Mouse (Mus musculus) liver, embryonic 13.5 days (tissue): Measurements from ENCODE around the gene 1700012B07Rik. TPM values are rescaled to one million over a fixed set of nuclear protein-coding genes. Genes with fewer than 3 reads are reported as not detected.

ENCODE experiments used
- ATAC-seq: fragments of 200-750 bp; cut with Nextera tagmentation; 2 replicates; pipeline ENCODE4 v1.8.0; 2017; ENCODE audit warnings: low read depth, mild to moderate bottlenecking, moderate number of reproducible peaks, moderate library complexity
- DNase-seq: peaks from one replicate; pipeline ENCODE4 v3.0.0; 2022
- H3K27ac ChIP-seq: fragments of 300-500 bp; sonication (generic); 2 replicates; pipeline ENCODE4 v1.5.1; 2015; ENCODE audit warnings: moderate library complexity, mild to moderate bottlenecking, inconsistent platforms
- H3K27me3 ChIP-seq: fragments of 300-500 bp; sonication (generic); 2 replicates; pipeline ENCODE4 v1.6.1; 2015; ENCODE audit warnings: mild to moderate bottlenecking, inconsistent platforms
- H3K36me3 ChIP-seq: fragments of 300-500 bp; sonication (generic); 2 replicates; pipeline ENCODE4 v1.6.1; 2015; ENCODE audit warnings: mild to moderate bottlenecking, inconsistent platforms
- H3K4me1 ChIP-seq: fragments of 300-500 bp; sonication (generic); replicated peaks from 2 replicates; pipeline ENCODE4 v1.6.1; 2015; ENCODE audit warnings: inconsistent platforms
- H3K4me2 ChIP-seq: fragments of 300-500 bp; sonication (generic); 2 replicates; pipeline ENCODE4 v1.6.1; 2015; ENCODE audit warnings: inconsistent platforms, mild to moderate bottlenecking, moderate library complexity
- H3K4me3 ChIP-seq: fragments of 300-500 bp; sonication (generic); replicated peaks from 2 replicates; pipeline ENCODE4 v1.5.1; 2015; ENCODE audit warnings: mild to moderate bottlenecking, inconsistent platforms
- H3K9ac ChIP-seq: fragments of 300-500 bp; sonication (generic); 2 replicates; pipeline ENCODE4 v1.6.1; 2015; ENCODE audit warnings: mild to moderate bottlenecking, inconsistent platforms
- H3K9me3 ChIP-seq: fragments of 300-500 bp; sonication (generic); replicated peaks from 2 replicates; pipeline ENCODE4 v1.6.1; 2016; ENCODE audit warnings: inconsistent platforms
- WGBS: fragments of 180-500 bp; shearing (Covaris S2); methylation state at CpG from one replicate; pipeline ENCODE4 v1.1.7; 2015; ENCODE audit not compliant: insufficient replicate concordance; 5-methylcytosine and 5-hydroxymethylcytosine counted together
- polyA plus RNA-seq: library from polyadenylated mRNA; unstranded; fragments of >200 nt; fragmentation: Nextera tagmentation; extraction: Ambion mirVana; gene quantifications from 2 replicates; pipeline ENCODE4 v1.2.1, GENCODE M21; 2015

Gene 1700012B07Rik
- polyA plus RNA-seq, 1 experiment from 2014 or later: not detected

- no peak overlapping the region for H3K27ac ChIP-seq
- no peaks in the 10 kb centered on the region for H3K36me3 ChIP-seq
- ATAC-seq (no peak), DNase-seq (no peak)
- H3K9me3 ChIP-seq: no peaks in the 10 kb centered on the region; the same call in 1 of the 2 replicates
- H3K4me1 ChIP-seq: no peaks in the 10 kb centered on the region
- H3K4me3 ChIP-seq: no peak overlapping the region
- H3K4me2 ChIP-seq: no peak overlapping the region
- H3K27me3 ChIP-seq: no peaks in the 10 kb centered on the region
- no peak overlapping the region for H3K9ac ChIP-seq
- 77% methylated on average over 13 of the region's 13 CpGs for WGBS
Measured at GRCm38 (mm10) chr11:109792401-109792997, 35.3 kb downstream of the 1700012B07Rik start.

- no peaks in the 10 kb centered on the region for H3K36me3 ChIP-seq
Measured at GRCm38 (mm10) chr11:109791965-109792364, 35.9 kb downstream of the 1700012B07Rik start.

GRCm38 (mm10) chr11:109790221-109790620 lies 37.6 kb downstream of the 1700012B07Rik start:
- Histone ChIP-seq H3K9ac (no peak overlapping the region), H3K4me1 (no peaks in the 10 kb centered on the region), H3K4me3 (no peak overlapping the region), H3K27ac (no peak overlapping the region), H3K27me3 (no peaks in the 10 kb centered on the region), H3K9me3 (no peaks in the 10 kb centered on the region; the same call in 1 of the 2 replicates), H3K36me3 (no peaks in the 10 kb centered on the region), H3K4me2 (no peak overlapping the region)
- ATAC-seq (no peak), DNase-seq (no peak)
- WGBS: 62% methylated on average over 8 of the region's 8 CpGs

More at GRCm38 (mm10) chr11:109791965-109792364, 35.9 kb downstream of the 1700012B07Rik start:
- ATAC-seq (no peak), DNase-seq (no peak)
- no peak overlapping the region for H3K4me2 ChIP-seq
- no peak overlapping the region for H3K9ac ChIP-seq
- no peak overlapping the region for H3K4me3 ChIP-seq
- 92% methylated on average over 2 of the region's 2 CpGs for WGBS
- no peaks in the 10 kb centered on the region; the same call in 1 of the 2 replicates for H3K9me3 ChIP-seq
- H3K4me1 ChIP-seq: no peaks in the 10 kb centered on the region
- no peak overlapping the region for H3K27ac ChIP-seq
- H3K27me3 ChIP-seq: no peaks in the 10 kb centered on the region

- Histone ChIP-seq H3K4me3 (no peak overlapping the region), H3K27me3 (no peaks in the 10 kb centered on the region), H3K9me3 (no peaks in the 10 kb centered on the region), H3K36me3 (no peaks in the 10 kb centered on the region), H3K9ac (no peak overlapping the region), H3K27ac (no peak overlapping the region), H3K4me1 (no peaks in the 10 kb centered on the region), H3K4me2 (no peak overlapping the region)
- WGBS: 78% methylated on average over 5 of the region's 5 CpGs
- no peak for ATAC-seq
- DNase-seq: no peak
Measured at GRCm38 (mm10) chr11:109785392-109785791, 42.5 kb downstream of the 1700012B07Rik start.

GRCm38 (mm10) chr11:109771381-109771780 lies 56.5 kb downstream of the 1700012B07Rik start:
- ATAC-seq: no peak
- Histone ChIP-seq H3K36me3 (no peaks in the 10 kb centered on the region), H3K27ac (no peak overlapping the region), H3K4me1 (no peaks in the 10 kb centered on the region), H3K27me3 (no peaks in the 10 kb centered on the region), H3K9me3 (0 out of 2 replicates have a peak, but pooled peaks cover 4% of the 10 kb centered on the region), H3K9ac (no peak overlapping the region), H3K4me2 (no peak overlapping the region), H3K4me3 (no peak overlapping the region)
- DNase-seq: no peak
- WGBS: 67% methylated on average over 1 of the region's 1 CpGs

GRCm38 (mm10) chr11:109770185-109770584 lies 57.7 kb downstream of the 1700012B07Rik start:
- Histone ChIP-seq H3K9me3 (0 out of 2 replicates have a peak, but pooled peaks cover 4% of the 10 kb centered on the region), H3K9ac (no peak overlapping the region), H3K36me3 (no peaks in the 10 kb centered on the region), H3K4me2 (no peak overlapping the region), H3K27me3 (no peaks in the 10 kb centered on the region), H3K4me1 (no peaks in the 10 kb centered on the region), H3K27ac (no peak overlapping the region), H3K4me3 (no peak overlapping the region)
- WGBS: 75% methylated on average over 14 of the region's 14 CpGs
- ATAC-seq (no peak), DNase-seq (no peak)

GRCm38 (mm10) chr11:109769091-109769490 lies 58.8 kb downstream of the 1700012B07Rik start:
- no peak for ATAC-seq
- H3K36me3 ChIP-seq: no peaks in the 10 kb centered on the region
- no peaks in the 10 kb centered on the region for H3K27me3 ChIP-seq
- no peaks in the 10 kb centered on the region for H3K9me3 ChIP-seq
- no peak overlapping the region for H3K4me3 ChIP-seq
- WGBS: 42% methylated on average over 5 of the region's 5 CpGs
- no peak for DNase-seq
- no peaks in the 10 kb centered on the region for H3K4me1 ChIP-seq
- no peak overlapping the region for H3K4me2 ChIP-seq
- no peak overlapping the region for H3K9ac ChIP-seq
- no peak overlapping the region for H3K27ac ChIP-seq

- no peaks in the 10 kb centered on the region for H3K36me3 ChIP-seq
- no peaks in the 10 kb centered on the region for H3K27me3 ChIP-seq
- no peak overlapping the region for H3K4me2 ChIP-seq
- no peak for ATAC-seq
- 67% methylated on average over 7 of the region's 7 CpGs for WGBS
- no peaks in the 10 kb centered on the region for H3K9me3 ChIP-seq
- H3K4me1 ChIP-seq: no peaks in the 10 kb centered on the region
- H3K9ac ChIP-seq: no peak overlapping the region
- H3K4me3 ChIP-seq: no peak overlapping the region
- H3K27ac ChIP-seq: no peak overlapping the region
- DNase-seq: no peak
Measured at GRCm38 (mm10) chr11:109760063-109760462, 67.8 kb downstream of the 1700012B07Rik start.

- Histone ChIP-seq H3K36me3 (no peaks in the 10 kb centered on the region), H3K9ac (no peak overlapping the region), H3K9me3 (no peaks in the 10 kb centered on the region), H3K27me3 (no peaks in the 10 kb centered on the region), H3K4me2 (no peak overlapping the region), H3K4me1 (no peaks in the 10 kb centered on the region), H3K27ac (no peak overlapping the region), H3K4me3 (no peak overlapping the region)
- ATAC-seq (no peak), DNase-seq (no peak)
- WGBS: 66% methylated on average over 2 of the region's 2 CpGs
Measured at GRCm38 (mm10) chr11:109758616-109759215, 69.1 kb downstream of the 1700012B07Rik start.

GRCm38 (mm10) chr11:109754105-109754602 lies 73.7 kb downstream of the 1700012B07Rik start:
- H3K9me3 ChIP-seq: no peaks in the 10 kb centered on the region
- H3K27ac ChIP-seq: no peak overlapping the region
- H3K4me3 ChIP-seq: no peak overlapping the region
- ATAC-seq (no peak), DNase-seq (no peak)
- no peaks in the 10 kb centered on the region for H3K27me3 ChIP-seq
- no peak overlapping the region for H3K9ac ChIP-seq
- WGBS: 58% methylated on average over 7 of the region's 7 CpGs
- H3K4me2 ChIP-seq: no peak overlapping the region
- no peaks in the 10 kb centered on the region for H3K4me1 ChIP-seq
- no peaks in the 10 kb centered on the region for H3K36me3 ChIP-seq

GRCm38 (mm10) chr11:109751636-109752603 lies 75.9 kb downstream of the 1700012B07Rik start:
- Histone ChIP-seq H3K27ac (no peak overlapping the region), H3K9me3 (no peaks in the 10 kb centered on the region), H3K36me3 (no peaks in the 10 kb centered on the region), H3K4me1 (no peaks in the 10 kb centered on the region), H3K4me2 (no peak overlapping the region), H3K27me3 (no peaks in the 10 kb centered on the region), H3K9ac (no peak overlapping the region), H3K4me3 (no peak overlapping the region)
- no peak for DNase-seq
- 46% methylated on average over 12 of the region's 12 CpGs for WGBS
- no peak for ATAC-seq
